Mouse (Mus musculus) gastrocnemius, adult 8-10 months (tissue): ENCODE measurements around the gene D11Wsu47e. TPM values are rescaled to one million over a fixed set of nuclear protein-coding genes. Genes with fewer than 3 reads are reported as not detected.

Source experiments
- DNase-seq, 2 experiments: peaks; one replicate each; pipeline ENCODE4 v3.0.0; 2022; ENCODE audit warnings: low spot score in 2 of 2
- total RNA-seq, 4 experiments: library from RNA; stranded (reverse); gene quantifications; 2 replicates each; pipeline ENCODE4 v1.2.4; 2022

Gene D11Wsu47e
- total RNA-seq, 4 experiments from 2014 or later = 3.3 to 5.0 (median 4.4) TPM

GRCm38 (mm10) chr11:113703758-113704157 is 19.5 kb downstream of the D11Wsu47e start:
- peak; percentile 42 to 46 for DNase-seq

- DNase-seq = no peak
Measured at GRCm38 (mm10) chr11:113705966-113706652, 21.9 kb downstream of the D11Wsu47e start.

- no peak for DNase-seq
Measured at GRCm38 (mm10) chr11:113708629-113709213, 24.5 kb downstream of the D11Wsu47e start.

- DNase-seq = no peak
Measured at GRCm38 (mm10) chr11:113709272-113709671, 25.1 kb downstream of the D11Wsu47e start.

- no peak for DNase-seq
Measured at GRCm38 (mm10) chr11:113709731-113710256, 25.6 kb downstream of the D11Wsu47e start, which contains the start of gene Cpsf4l. Gene Cpsf4l (minus strand): TSS chr11:113710017.

GRCm38 (mm10) chr11:113710257-113710777 is 26.1 kb downstream of the D11Wsu47e start:
- no peak for DNase-seq

- DNase-seq = no peak
Measured at GRCm38 (mm10) chr11:113711061-113711460, 26.8 kb downstream of the D11Wsu47e start.

- no peak for DNase-seq
Measured at GRCm38 (mm10) chr11:113715078-113715674, 31.0 kb downstream of the D11Wsu47e start.

GRCm38 (mm10) chr11:113716132-113716531 is 31.9 kb downstream of the D11Wsu47e start:
- DNase-seq = no peak

GRCm38 (mm10) chr11:113717767-113718424 is 33.7 kb downstream of the D11Wsu47e start:
- no peak for DNase-seq

- DNase-seq = no peak
Measured at GRCm38 (mm10) chr11:113722405-113723090, 38.3 kb downstream of the D11Wsu47e start.

GRCm38 (mm10) chr11:113725235-113726048 is 41.2 kb downstream of the D11Wsu47e start:
- peak; percentile 30 to 56 for DNase-seq

- no peak for DNase-seq
Measured at GRCm38 (mm10) chr11:113726994-113727888, 43.0 kb downstream of the D11Wsu47e start.

- DNase-seq = no peak
Measured at GRCm38 (mm10) chr11:113727992-113728391, 43.8 kb downstream of the D11Wsu47e start.

- DNase-seq = no peak
Measured at GRCm38 (mm10) chr11:113729239-113729638, 45.0 kb downstream of the D11Wsu47e start.

GRCm38 (mm10) chr11:113729917-113730316 is 45.7 kb downstream of the D11Wsu47e start:
- DNase-seq = no peak

GRCm38 (mm10) chr11:113730879-113731278 is 46.7 kb downstream of the D11Wsu47e start:
- no peak for DNase-seq

GRCm38 (mm10) chr11:113731945-113732612 is 47.9 kb downstream of the D11Wsu47e start:
- no peak for DNase-seq
